Mouse (Mus musculus) liver, adult (tissue): ENCODE data around the gene Hoxa3.

ENCODE experiments used
- GATA4 ChIP-seq: IDR thresholded peaks from 2 replicates; pipeline ENCODE4 v1.6.1; 2014; ENCODE audit warnings: mild to moderate bottlenecking, low read length; ENCODE audit not compliant: insufficient replicate concordance

The Hoxa3 gene

GRCm38 (mm10) chr6:52213119-52213986 is at the start of gene Hoxa3, which contains the start of gene Gm28308:
Gene Hoxa3 (minus strand): TSS chr6:52213336.
Gene Gm28308 (minus strand): TSS chr6:52213339.
- TF ChIP-seq GATA4: no peak

- TF ChIP-seq GATA4: no peak
Observed at GRCm38 (mm10) chr6:52262463-52263320, 49.6 kb upstream of the Hoxa3 start.

DNA sequence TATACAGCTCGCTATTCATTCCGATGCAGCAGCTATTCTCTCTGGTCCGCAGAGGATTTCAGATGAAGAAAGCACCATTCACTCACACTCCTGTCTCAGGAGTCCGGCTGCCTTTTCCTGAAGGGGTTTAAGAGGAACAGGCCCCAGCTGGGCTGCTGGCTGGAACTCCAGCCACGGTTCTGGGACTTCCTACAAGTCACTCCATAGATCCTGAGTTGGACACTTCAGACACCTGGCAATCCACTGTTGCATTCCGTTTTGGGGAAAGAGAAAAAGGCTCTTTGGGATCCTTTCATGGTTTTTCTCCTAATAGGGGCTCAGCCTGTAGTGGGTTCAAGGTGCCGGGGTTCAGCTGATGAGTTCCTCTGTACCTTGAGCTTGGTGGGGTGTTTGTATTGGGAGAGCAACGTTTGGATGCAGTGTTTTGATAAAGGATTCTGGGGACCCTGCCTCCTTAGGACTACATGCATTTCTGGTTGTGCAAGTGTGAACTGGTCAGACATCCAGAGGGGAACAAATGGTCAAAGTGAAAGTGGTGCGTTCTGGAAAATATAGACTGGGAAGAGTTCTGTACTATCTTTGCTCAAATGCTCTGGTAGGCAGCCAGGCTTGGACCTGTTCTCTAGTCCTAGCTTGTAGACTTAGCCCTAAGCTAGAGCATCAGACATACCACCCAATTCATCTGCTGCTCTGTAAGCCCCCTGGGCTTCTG is 48.8 kb upstream of the Hoxa3 start:
- TF ChIP-seq GATA4: no peak

GRCm38 (mm10) chr6:52260654-52261575 is 47.8 kb upstream of the Hoxa3 start, which contains the start of gene Hoxa13:
Gene Hoxa13 (minus strand): TSS chr6:52260880.
- no peak for TF ChIP-seq GATA4

GRCm38 (mm10) chr6:52259811-52260261 is 46.7 kb upstream of the Hoxa3 start:
- TF ChIP-seq GATA4: no peak

- TF ChIP-seq GATA4: no peak
Observed at GRCm38 (mm10) chr6:52259081-52259790, 46.1 kb upstream of the Hoxa3 start.

- TF ChIP-seq GATA4: no peak
Observed at GRCm38 (mm10) chr6:52256956-52257355, 43.8 kb upstream of the Hoxa3 start.

DNA sequence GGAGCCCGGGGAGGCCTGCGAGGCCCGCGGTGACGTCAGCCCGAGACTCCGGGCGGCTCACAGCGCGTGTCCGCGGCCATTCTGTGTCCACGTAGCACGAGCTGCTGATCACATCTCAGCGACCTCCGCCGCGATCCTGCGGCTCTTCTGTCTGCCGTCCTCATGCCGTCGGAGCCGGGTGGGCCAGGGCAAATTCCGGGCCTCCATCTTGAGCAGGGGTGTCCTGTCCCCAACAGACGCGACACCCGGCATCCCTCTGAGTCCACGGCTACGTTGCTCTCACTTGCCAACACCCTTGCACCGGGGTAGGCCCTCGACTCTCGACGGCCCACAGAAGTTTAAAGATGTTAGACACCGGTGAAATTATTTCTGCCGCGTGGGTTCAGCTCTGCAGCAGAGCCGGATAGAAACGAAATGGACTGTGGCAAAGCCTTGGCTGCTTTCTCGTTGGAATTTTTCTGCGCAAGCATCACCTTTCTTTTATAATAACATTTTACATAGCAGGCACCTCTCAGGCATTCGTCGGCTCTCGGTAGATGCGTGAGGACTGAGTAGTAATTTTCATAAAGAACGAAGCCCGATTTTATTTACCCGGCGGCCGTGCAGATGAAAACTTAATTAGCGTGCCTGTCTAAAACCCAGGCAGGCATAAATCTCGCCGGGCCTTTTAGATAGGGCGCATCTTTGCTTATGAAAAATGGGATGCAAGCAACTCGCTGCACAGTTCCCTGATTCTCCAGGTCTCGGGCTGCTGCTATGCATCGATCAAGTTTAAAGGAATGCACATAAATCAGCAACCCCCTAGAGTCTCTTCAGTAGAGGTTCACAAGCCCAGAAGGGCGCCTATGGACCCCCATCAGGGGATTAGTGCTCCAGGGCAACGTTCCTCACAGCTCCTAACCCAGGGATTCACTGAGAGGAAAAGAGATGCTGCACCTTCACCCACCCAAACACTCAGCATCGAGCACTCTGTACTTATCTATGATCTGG is 40.7 kb upstream of the Hoxa3 start:
- no peak for TF ChIP-seq GATA4

DNA sequence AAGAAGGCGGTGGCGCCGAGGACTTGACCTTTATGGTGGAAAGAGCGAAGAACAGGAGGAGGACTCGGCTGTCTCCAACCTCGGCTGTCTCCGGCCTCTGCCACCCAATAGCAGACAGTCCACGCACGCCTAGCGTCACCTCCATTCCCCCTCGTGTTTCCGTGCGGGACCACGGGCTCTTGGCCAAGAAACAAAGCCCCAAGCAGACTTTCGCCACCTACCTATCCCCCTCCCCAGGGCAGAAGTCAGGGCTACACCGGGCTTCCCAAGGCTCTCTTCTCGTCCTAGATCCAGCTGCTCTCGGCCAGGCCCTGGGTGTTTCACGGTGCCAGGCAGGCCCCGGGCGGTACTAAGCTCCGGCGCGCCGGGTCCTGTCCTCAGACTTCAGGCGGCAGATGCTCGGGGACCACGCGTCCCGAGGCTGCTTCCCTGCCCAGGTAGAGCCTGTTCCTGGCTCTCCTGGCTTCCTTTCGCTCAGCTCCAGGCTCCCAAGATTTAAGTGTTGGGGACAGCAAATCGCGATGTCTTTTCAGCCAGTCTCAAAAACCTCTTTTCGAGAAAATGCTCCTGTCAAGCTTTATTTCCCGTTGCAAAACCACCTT is 39.7 kb upstream of the Hoxa3 start:
- no peak for TF ChIP-seq GATA4

DNA sequence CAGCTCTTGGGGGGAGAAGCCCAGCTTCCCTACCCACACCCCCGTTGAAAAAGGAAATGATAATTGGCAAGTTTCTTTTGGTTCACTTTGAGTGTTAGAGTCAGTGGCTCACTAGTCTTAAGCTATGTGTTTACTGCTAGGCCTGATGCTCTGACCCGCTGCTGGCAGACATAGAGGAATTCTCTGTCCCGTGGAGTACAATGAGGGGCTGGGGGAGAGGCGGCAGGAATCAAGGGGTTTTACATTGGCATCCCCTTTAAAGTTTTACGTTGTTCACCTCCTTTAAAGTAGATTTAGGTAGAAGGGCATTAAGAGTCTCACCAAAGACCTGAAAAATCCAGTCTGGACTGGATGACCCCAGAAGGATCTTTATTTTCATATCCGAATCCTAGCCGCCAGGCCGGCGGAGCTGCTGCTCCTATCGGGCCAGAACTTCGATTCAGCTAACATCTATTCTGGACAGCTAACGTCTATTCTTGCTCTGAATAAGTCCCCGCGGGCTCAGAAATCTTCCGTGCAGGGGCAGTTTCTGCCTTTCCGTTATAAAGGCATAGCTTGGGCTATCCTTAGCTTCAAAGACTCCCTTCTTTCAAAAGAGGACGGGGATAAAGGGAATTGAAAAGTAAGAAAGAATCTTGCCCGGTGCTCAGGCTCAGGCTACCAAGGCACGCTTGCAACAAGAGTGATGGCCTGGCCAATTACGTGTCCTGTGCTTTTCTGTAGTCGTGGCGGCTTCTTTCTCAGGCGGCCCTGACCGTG is 39.1 kb upstream of the Hoxa3 start:
- TF ChIP-seq GATA4: no peak

DNA sequence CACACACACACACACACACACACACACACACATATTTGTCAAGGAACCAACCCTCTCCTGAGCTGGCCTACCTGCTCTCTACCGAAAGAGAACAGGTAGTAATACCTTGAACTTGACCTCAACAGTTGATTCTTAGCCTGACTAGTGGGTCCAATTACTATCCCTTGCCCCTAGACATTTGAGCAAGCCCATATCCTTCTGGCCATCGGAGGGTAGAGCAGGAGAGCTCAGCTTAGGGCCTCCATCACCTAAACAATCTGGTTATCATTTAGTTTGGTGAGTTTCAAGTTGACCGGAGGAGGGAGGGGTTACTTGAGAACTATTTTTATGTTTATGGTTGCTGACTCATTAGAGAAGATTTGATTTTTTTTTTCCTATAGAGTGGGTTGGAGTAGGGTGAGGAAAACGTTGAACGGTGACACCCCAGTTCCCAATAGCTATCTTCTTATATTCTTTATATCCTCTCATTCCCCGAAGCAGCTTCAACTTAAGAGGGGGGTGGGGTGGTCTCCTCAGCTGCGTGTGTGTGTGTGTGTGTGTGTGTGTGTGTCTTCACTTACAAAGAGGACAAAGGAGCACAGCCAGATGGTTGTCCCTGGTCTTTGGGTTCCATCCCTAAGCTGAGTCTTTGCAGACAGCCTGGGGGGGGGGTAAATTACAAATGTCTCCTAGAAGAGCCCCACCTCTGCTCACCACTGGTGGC is 38.2 kb upstream of the Hoxa3 start:
- no peak for TF ChIP-seq GATA4
